Mouse (Mus musculus): Measurements from ENCODE around the gene Arf6.

DNA sequence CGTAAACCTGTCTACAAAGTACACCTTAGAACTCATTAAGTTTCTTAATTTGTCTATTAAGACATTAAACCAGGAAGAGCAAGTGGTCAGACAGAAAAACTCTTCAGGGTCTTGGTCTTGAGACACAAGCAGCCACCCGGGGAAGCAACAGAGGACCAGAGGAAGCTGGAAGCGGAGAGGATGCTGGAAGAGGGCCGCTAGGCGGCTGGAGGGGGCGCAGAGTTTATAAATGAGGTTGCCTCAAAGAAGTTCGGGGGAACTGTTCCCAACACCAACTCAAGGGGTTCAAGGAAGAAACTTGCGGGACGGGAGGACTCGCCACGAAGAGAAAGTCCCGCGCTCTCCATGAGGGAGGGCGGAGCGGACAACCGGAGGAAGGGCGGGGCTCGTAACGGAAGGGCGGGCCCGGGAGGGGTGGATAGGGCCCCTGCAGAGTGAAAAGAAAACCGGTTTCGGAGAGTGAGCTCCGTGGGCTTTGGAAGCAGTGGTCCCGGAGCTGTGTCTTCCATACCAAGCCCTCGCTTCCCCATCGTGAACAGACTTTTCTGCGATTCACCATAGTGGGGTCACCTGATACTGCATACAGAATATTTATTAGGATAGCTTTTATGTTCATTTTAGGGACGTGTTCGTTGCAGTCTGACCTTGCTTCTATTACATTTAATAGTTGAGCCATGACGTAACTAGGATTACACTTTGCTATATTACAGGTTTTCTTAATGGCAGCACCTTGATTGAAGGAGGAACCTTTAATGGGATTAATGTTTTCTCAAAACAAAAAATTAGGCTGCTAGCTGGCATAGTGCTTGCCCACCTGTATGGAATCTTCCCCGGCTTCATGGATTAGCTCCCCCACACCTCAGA is 7.8 kb upstream of the Arf6 start:
- TF ChIP-seq CTCF (IDR thresholded peaks at IDR 0.05; ENCODE audit: low read depth, low read length) (no peak), POLR2A (IDR thresholded peaks at IDR 0.05; ENCODE audit: insufficient read depth, low read length) (peak; percentile 70), EP300 (IDR thresholded peaks at IDR 0.05; ENCODE audit: insufficient read depth, low read depth, low read length) (peak; percentile 59)

Data from ES-Bruce4 (cell line).